Mouse (Mus musculus) spleen, adult 2 months (tissue): ENCODE results near the gene Efhd1.

Experiments
- CTCF ChIP-seq: fragments of 200-500 bp; IDR thresholded peaks from 2 replicates; pipeline ENCODE4 v1.5.1; 2011; ENCODE audit warnings: mild to moderate bottlenecking, inconsistent platforms; ENCODE audit not compliant: insufficient read depth, insufficient read length, insufficient replicate concordance; ENCODE audit errors: extremely low read depth
- POLR2A ChIP-seq: fragments of 200-500 bp; IDR thresholded peaks from 2 replicates; pipeline ENCODE4 v1.6.1; 2011; ENCODE audit warnings: low read depth, low read length, inconsistent platforms

DNA sequence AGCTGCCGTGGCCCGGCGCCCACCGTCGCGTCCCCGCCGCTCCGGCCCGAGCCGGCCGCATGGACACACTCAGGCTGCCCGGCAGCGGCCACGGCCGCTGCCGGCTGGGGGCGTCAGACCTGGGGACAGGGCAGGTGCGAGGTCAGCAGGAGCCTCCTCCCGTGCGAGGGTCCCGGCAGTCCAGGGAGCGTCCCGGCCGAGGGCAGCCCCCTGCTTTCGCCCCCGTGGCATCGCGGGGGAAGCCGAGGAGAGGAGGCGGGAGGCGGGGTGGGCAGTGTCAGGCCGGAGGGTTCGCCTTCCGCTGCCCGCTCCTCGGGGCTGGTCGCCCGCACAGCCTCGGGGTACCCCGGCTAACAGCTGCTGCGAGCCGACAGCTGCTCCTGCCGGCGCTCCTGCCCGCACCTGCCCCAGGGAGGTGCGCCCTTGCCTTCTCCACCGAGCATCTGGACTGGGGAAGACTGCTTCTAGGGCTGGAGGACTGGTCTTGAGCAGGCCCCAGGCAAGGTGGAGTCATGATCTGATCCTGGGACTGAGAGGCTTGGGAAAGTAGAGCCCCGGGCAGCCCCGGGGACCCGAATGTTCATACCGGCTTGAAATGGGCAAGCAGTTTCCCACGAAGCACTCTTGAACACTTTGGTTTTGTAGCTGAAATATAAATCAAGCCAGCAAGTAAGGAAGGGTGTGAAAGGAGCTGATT is 63.1 kb downstream of the Efhd1 start:
- TF ChIP-seq POLR2A (no peak), CTCF (no peak)
